Mouse (Mus musculus): ENCODE measurements around the gene Ak8. TPM values are rescaled to one million over a fixed set of nuclear protein-coding genes. Genes with fewer than 3 reads are reported as not detected.

The Ak8 gene
- total and polyA plus RNA-seq, 2 experiments from 2014 or later: 1.6 to 3.3 TPM

- no peak overlapping the region for H3K4me2 ChIP-seq (ENCODE audit: low read depth, low read length)
- no peak for TF ChIP-seq CTCF (IDR thresholded peaks at IDR 0.05; ENCODE audit: low read depth)
- no peaks in the 10 kb centered on the region for H3K27me3 ChIP-seq (ENCODE audit: insufficient read depth, low read length)
- no peaks in the 10 kb centered on the region for H3K36me3 ChIP-seq (ENCODE audit: insufficient read depth, low read length)
- H3K4me1 ChIP-seq (ENCODE audit: insufficient read depth, low read length): peaks cover 5% of the 10 kb centered on the region
- 74% methylated on average over 5 of the region's 5 CpGs for WGBS
- DNase-seq (ENCODE audit: low spot score): no peak
- H3K4me3 ChIP-seq (ENCODE audit: low read length): no peak overlapping the region
- no peak overlapping the region for H3K9ac ChIP-seq (replicated peaks; ENCODE audit: low read length)
- no peak overlapping the region for H3K27ac ChIP-seq
- H3K9me3 ChIP-seq (ENCODE audit: low read length): no peaks in the 10 kb centered on the region
- ATAC-seq: no peak
Measured at GRCm38 (mm10) chr2:28698566-28698965, 1.4 kb upstream of the Ak8 start.

- no peaks in the 10 kb centered on the region for H3K27me3 ChIP-seq (ENCODE audit: insufficient read depth, low read length)
- no peaks in the 10 kb centered on the region for H3K36me3 ChIP-seq (ENCODE audit: insufficient read depth, low read length)
- H3K9me3 ChIP-seq (ENCODE audit: low read length): no peaks in the 10 kb centered on the region
- H3K4me3 ChIP-seq (ENCODE audit: low read length): no peak overlapping the region
- no peak overlapping the region for H3K9ac ChIP-seq (replicated peaks; ENCODE audit: low read length)
- no peak for TF ChIP-seq CTCF (IDR thresholded peaks at IDR 0.05; ENCODE audit: low read depth)
- H3K4me1 ChIP-seq (ENCODE audit: insufficient read depth, low read length): peaks cover 5% of the 10 kb centered on the region
- DNase-seq (ENCODE audit: low spot score) (no peak), ATAC-seq (no peak)
- H3K4me2 ChIP-seq (ENCODE audit: low read depth, low read length): no peak overlapping the region
- no peak overlapping the region for H3K27ac ChIP-seq
- 63% methylated on average over 8 of the region's 8 CpGs for whole genome bisulfite sequencing
Measured at GRCm38 (mm10) chr2:28701646-28702262, 1.8 kb downstream of the Ak8 start.

GRCm38 (mm10) chr2:28706106-28706636 is 6.2 kb downstream of the Ak8 start:
- no peak for DNase-seq (ENCODE audit: low spot score)
- Histone ChIP-seq H3K27me3 (ENCODE audit: insufficient read depth, low read length) (no peaks in the 10 kb centered on the region), H3K36me3 (ENCODE audit: insufficient read depth, low read length) (no peaks in the 10 kb centered on the region), H3K4me1 (ENCODE audit: insufficient read depth, low read length) (no peaks in the 10 kb centered on the region), H3K9me3 (ENCODE audit: low read length) (no peaks in the 10 kb centered on the region), H3K9ac (replicated peaks; ENCODE audit: low read length) (no peak overlapping the region), H3K4me3 (ENCODE audit: low read length) (no peak overlapping the region), H3K4me2 (ENCODE audit: low read depth, low read length) (no peak overlapping the region), H3K27ac (no peak overlapping the region)
- WGBS: 76% methylated on average over 8 of the region's 8 CpGs
- TF ChIP-seq CTCF (IDR thresholded peaks at IDR 0.05; ENCODE audit: low read depth): no peak
- no peak for ATAC-seq

- Histone ChIP-seq H3K27me3 (ENCODE audit: insufficient read depth, low read length) (no peaks in the 10 kb centered on the region), H3K9ac (replicated peaks; ENCODE audit: low read length) (no peak overlapping the region), H3K27ac (no peak overlapping the region), H3K4me1 (ENCODE audit: insufficient read depth, low read length) (no peaks in the 10 kb centered on the region), H3K36me3 (ENCODE audit: insufficient read depth, low read length) (no peaks in the 10 kb centered on the region), H3K4me2 (ENCODE audit: low read depth, low read length) (no peak overlapping the region), H3K9me3 (ENCODE audit: low read length) (no peaks in the 10 kb centered on the region), H3K4me3 (ENCODE audit: low read length) (no peak overlapping the region)
- no peak for TF ChIP-seq CTCF (IDR thresholded peaks at IDR 0.05; ENCODE audit: low read depth)
- DNase-seq (ENCODE audit: low spot score) (no peak), ATAC-seq (no peak)
- WGBS: 80% methylated on average over 6 of the region's 6 CpGs
Measured at GRCm38 (mm10) chr2:28706787-28707186, 6.8 kb downstream of the Ak8 start.

DNA sequence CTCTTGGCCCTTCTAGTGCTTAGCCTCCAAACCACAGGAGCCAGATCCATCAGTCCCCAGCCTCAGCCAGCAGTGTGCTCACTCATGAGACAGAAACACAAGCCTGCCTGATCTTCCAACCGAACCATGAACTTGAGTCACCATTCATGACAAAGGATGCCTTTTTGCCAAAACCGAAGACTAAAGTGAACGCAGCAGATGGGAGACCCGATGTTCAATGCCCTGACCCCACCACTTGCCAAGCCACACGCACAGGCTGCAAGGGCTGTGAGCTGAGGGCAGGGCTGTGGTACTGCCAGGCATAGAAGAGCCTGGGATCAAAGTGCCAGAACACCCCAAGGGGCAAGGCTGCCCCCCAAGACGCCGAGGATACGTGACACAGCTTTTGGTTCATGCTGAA is 13.1 kb downstream of the Ak8 start:
- no peak overlapping the region for H3K4me2 ChIP-seq (ENCODE audit: low read depth, low read length)
- H3K36me3 ChIP-seq (ENCODE audit: insufficient read depth, low read length): no peaks in the 10 kb centered on the region
- H3K9me3 ChIP-seq (ENCODE audit: low read length): no peaks in the 10 kb centered on the region
- no peaks in the 10 kb centered on the region for H3K27me3 ChIP-seq (ENCODE audit: insufficient read depth, low read length)
- H3K4me3 ChIP-seq (ENCODE audit: low read length): no peak overlapping the region
- no peaks in the 10 kb centered on the region for H3K4me1 ChIP-seq (ENCODE audit: insufficient read depth, low read length)
- DNase-seq (ENCODE audit: low spot score) (peak; percentile 36), ATAC-seq (no peak; the same call in 1 of the 2 replicates)
- TF ChIP-seq CTCF (IDR thresholded peaks at IDR 0.05; ENCODE audit: low read depth): no peak
- H3K9ac ChIP-seq (replicated peaks; ENCODE audit: low read length): no peak overlapping the region
- H3K27ac ChIP-seq: no peak overlapping the region
- WGBS: 68% methylated on average over 8 of the region's 8 CpGs

DNA sequence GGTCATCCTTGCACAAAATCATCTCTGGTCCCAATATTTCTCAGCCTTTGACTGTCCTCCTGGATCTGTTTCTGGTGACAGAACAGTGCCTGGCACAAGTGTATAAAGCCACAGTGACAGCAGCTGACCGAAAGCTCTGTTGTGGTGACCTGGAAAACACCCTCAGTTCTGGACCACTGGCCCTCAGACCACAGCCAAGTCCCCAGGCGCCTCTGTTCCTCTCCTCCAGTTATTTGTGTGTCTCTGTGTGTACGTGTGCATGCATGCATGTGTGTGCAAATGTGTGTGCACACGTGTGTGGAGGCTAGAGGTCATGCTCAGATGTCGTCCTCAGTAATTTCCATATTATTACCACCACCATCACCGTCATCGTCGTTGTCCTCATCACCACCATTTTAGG is 22.5 kb downstream of the Ak8 start:
- Histone ChIP-seq H3K27ac (no peak overlapping the region), H3K36me3 (ENCODE audit: insufficient read depth, low read length) (no peaks in the 10 kb centered on the region), H3K4me1 (ENCODE audit: insufficient read depth, low read length) (0 out of 2 replicates have a peak, but pooled peaks cover under 1% of the 10 kb centered on the region), H3K9ac (replicated peaks; ENCODE audit: low read length) (no peak overlapping the region), H3K4me3 (ENCODE audit: low read length) (no peak overlapping the region), H3K4me2 (ENCODE audit: low read depth, low read length) (no peak overlapping the region), H3K27me3 (ENCODE audit: insufficient read depth, low read length) (no peaks in the 10 kb centered on the region), H3K9me3 (ENCODE audit: low read length) (no peaks in the 10 kb centered on the region)
- 91% methylated on average over 8 of the region's 8 CpGs for WGBS
- DNase-seq (ENCODE audit: low spot score) (no peak), ATAC-seq (no peak)
- TF ChIP-seq CTCF (IDR thresholded peaks at IDR 0.05; ENCODE audit: low read depth): no peak

DNA sequence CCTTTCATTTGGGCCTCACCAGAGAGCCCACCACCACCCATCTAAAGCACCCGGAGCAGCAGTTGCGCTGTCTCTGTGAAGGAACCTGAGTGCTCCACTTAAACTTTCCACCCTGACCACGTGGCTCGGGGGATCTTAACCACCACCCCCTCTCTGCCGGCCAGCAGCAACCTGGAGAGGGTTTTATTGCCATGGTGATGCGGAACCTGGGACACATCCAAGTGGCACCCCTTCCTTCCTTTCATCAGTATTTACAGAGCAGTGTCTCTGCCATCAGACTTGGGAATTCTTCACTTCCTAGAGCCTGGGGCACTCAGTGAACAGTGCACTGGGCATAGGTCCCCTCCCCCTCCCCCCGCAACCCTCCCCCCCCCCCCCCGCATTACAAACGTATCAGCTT is 23.9 kb downstream of the Ak8 start:
- Histone ChIP-seq H3K27ac (no peak overlapping the region), H3K27me3 (ENCODE audit: insufficient read depth, low read length) (no peaks in the 10 kb centered on the region), H3K4me1 (ENCODE audit: insufficient read depth, low read length) (0 out of 2 replicates have a peak, but pooled peaks cover 5% of the 10 kb centered on the region), H3K4me2 (ENCODE audit: low read depth, low read length) (no peak overlapping the region), H3K9ac (replicated peaks; ENCODE audit: low read length) (no peak overlapping the region), H3K9me3 (ENCODE audit: low read length) (no peaks in the 10 kb centered on the region), H3K4me3 (ENCODE audit: low read length) (no peak overlapping the region), H3K36me3 (ENCODE audit: insufficient read depth, low read length) (no peaks in the 10 kb centered on the region)
- DNase-seq (ENCODE audit: low spot score) (no peak), ATAC-seq (no peak)
- WGBS: 56% methylated on average over 9 of the region's 9 CpGs
- no peak for TF ChIP-seq CTCF (IDR thresholded peaks at IDR 0.05; ENCODE audit: low read depth)
